Mouse (Mus musculus) hindlimb bud, embryonic 11.5 days (tissue): ENCODE results near the gene Ap5s1.

Experiments
- DNase-seq: peaks from one replicate; pipeline ENCODE4 v3.0.0-alpha.2; 2012; ENCODE audit warnings: low read depth, low spot score; ENCODE audit errors: extremely low spot score

The Ap5s1 gene

DNA sequence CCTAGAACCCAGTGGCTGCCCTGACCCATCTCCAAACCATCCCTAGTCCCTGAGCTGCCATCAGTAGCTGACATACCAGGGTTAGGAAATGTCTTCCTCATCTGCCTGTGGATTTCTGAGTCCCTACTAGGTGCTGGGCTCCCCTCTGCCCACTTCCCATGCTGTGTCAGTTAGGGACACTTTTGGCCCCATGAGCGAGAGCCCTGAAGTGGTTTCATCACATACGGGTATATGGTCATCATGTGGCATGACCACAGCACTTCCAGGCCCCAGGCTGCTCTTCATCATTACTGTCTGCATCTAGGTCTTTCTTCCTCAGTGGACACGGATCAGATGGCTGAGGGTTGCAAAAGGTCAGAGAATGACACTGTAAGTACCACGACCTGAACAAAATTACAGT, at the start of gene Ap5s1:
Ap5s1 (plus strand) TSS at position 301 of the 400 bp plus-strand sequence.
- no peak for DNase-seq

DNA sequence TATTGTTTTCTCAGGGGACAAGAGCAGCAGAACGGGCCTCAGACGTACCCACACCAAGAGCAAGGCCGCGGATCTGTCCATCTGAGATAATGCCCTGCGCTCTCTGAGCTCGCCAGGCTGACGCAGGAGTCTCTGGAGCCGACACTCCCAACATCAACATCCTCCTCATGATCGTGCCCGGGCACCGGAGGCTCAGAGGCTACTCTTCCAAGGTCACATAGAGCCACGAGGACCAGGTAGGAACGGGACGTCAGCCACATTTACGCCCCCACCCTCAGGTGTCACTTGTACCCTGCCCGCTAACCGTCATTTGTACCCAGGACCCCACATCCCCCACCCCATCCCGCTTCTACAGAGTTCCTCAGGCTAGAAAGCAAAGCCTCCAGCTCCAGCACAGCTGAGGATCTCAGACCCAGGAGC, 47.4 kb upstream of the Ap5s1 start:
- no peak for DNase-seq

GRCm38 (mm10) chr2:131159938-131160581, 46.8 kb upstream of the Ap5s1 start, which contains the start of gene 1700037H04Rik:
Gene 1700037H04Rik, minus strand, starts transcription at chr2:131160081.
- peak; percentile 97 for DNase-seq

DNA sequence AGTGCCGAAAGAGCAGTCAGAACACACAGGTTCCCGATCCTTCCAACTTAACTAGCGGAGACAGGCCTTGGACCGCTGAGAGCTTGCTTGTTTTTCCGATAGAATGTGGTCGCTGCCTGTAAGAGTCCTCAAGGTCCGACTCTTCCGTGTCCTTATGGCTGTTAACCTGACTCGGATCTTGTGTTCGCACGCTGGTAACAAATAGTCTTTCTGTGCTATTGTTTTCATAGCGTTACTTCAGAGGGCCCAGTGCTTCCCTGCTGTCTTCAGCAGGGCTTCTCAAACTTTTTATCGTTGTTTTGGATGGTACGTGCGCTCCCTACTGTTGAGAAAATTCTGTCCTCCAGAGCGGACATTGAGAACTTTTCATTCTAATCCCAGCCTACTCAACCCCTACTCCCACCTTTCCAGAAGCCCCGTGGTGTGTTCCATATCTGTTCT, 46.2 kb upstream of the Ap5s1 start:
- DNase-seq = no peak

DNA sequence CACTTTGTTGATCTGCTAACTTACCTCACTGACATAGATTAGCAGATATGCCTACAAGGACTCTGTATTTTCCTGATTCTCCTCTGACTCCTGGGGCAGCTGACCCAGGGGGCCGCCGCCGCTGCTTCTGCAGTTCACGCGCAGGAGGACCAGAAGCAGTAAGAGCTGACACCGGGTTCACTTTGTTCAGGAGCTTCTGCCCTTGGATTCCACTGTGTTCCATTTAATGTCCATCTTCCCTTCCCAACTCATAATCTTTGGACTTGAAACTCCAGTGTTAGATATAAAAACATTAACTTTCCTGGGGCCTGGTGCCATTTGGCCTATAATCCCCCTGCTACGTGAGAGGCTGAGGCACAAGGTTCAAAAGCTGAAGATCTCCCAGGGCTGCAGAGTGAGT, 43.0 kb upstream of the Ap5s1 start:
- DNase-seq = no peak

DNA sequence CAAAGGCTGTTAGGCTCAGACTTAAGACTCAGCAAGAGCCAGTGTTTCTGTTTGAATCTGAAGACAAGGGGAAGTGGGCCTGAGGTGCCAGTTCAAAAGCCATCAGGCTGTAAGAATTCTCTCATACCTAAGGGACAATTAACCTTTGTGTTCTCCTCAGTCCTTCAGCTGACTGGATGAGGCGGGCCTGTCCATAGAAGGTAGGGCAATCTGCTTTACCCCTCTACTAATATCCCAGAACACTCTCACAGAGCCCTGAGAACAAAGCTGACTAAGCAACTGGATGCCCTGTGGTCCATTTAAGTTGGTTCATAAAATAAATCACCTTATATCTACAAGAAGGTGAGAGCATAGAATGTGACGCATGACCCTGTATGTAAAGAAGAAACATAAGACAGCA, 40.7 kb upstream of the Ap5s1 start:
- DNase-seq = no peak

GRCm38 (mm10) chr2:131167984-131168383, 38.9 kb upstream of the Ap5s1 start:
- no peak for DNase-seq

DNA sequence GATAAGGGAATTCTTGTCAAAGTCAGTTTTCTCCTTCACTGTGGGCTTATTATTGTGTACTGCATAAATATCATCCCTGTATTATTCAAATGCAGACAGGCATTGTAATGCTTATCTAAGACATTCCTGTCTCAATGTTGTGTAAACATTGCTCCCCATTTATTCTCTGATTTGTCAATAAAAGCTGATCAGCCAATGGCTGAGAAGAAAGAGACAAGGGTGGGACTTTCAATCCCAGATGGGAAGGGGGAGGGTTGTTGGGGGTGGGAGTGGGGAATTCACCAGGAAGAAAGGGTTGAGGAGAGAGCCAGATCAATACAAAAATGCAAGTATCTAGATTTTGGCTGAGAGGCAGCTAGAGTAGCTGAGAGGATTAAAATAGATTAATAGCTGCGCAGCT, 38.0 kb upstream of the Ap5s1 start:
- no peak for DNase-seq

GRCm38 (mm10) chr2:131170936-131171335, 35.9 kb upstream of the Ap5s1 start:
- DNase-seq = no peak

DNA sequence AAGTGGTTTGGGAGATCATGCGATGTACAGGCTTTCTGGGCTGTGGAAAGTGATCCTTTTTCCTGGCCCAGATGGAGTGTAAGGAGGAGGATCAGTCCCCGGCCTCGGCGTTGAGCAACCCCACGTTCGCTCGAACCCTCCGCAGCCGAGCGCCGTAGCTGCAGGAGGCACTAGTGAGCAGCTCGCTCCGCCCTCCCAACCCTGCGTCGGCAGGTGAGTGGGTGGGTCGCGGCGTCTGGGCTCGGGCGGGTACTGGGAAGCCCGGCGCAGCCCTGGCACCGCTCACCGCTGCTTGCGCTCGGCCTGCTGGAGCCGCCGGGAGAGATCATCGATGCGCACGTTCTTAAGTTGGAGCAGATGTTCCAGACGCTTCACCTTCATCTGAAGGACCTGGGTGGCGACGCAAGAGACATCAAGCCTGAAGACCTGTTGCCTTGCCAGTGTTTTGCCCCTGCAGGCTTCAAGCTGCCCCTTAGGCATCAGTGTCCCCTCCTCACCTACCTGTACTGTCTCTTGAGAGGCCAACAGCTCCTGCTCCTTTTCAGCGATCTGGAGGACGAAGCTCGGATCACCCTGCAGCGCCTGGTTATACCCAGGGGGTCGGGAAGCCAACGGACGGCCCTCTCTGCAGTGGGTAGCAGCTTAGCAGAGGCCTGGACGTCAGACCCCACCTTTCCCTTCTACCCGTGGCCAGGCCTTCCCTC, 35.3 kb upstream of the Ap5s1 start:
- DNase-seq = no peak

GRCm38 (mm10) chr2:131172322-131172721, 34.6 kb upstream of the Ap5s1 start:
- DNase-seq = no peak

- no peak for DNase-seq
Observed at GRCm38 (mm10) chr2:131174700-131175099, 32.2 kb upstream of the Ap5s1 start.

DNA sequence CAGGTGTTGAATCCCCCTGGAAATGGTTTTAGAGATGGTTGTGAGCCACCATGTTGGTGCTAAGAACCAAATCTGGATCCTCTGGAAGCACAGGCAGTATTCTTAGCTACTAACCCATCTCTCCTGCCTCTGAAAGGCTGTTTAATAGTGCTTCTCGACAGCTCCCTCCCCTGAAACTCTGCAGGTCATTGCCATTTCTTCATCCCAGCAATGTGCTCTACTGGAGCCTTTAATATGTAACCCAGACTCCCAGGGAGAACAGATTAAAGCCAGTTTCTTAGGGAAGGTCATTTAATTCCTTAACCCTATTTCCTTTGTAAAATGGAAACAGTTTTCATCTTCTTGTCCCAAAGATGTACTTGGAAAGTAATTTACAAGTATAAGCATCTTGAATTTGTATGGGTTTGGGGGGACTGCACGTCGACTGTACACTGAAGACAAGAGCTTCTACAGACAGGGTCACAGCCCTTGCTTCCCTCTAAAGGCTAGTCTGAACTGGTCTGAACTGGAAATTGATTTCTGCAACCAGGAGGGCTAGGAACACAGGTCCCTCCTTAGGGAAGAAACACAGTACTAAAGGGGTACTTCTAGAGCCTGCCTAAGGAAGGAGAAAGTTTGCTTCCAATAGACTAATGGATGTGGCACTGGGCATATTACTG, 31.5 kb upstream of the Ap5s1 start:
- no peak for DNase-seq

GRCm38 (mm10) chr2:131175945-131176309, 31.0 kb upstream of the Ap5s1 start:
- no peak for DNase-seq

DNA sequence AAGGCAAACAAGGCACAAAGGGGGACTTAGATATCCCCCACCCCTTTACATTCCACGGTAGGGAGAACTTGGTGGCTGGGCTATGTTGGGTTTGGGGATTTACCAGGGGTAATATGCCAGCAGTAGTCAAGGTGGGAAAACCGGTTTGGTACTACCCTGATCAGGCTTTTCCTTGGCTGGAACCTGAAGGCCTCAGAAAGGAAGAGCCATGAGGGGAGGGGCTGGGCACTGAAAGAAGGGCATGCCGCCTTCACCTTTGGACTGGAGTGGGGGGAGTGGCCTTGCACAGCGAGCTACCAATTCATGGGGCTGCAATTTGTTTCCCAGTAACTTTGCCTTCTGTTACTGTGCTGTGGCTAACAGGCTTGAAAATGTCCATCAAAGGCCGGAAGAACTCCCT, 30.4 kb upstream of the Ap5s1 start:
- DNase-seq = no peak

GRCm38 (mm10) chr2:131177932-131178331, 28.9 kb upstream of the Ap5s1 start:
- DNase-seq = no peak

GRCm38 (mm10) chr2:131178828-131179245, 28.0 kb upstream of the Ap5s1 start:
- DNase-seq = no peak

DNA sequence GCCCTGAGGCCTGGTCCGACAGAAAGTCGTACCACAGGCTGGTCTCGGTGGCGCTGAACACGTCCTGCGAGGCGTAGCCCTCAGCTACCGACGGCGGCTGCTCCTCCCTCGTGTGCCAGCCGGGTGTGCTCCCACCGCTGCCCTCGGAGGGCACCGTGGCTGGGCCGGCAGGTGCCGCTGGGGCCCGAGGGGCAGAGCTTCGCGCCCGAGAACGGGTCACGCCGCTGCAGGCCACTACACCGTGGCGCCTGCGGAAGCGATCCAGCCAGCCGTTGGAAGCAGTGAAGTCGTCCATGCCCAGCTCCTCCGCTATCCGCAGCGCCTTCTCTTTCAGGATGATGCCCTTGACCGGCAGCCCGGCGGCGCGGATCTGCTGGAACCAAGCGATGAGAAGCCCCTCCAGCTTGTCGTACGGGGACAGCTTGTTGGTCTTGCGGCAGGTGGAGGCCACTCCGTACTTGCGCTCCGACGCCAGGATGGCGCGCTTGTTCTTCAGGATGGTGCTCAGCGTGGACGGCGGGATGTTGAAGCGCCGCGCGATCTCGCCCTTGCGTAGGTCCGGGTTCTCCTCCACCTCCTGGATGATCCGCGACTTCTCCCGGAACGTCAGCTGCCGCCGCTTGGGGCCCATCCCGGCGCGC, 27.5 kb upstream of the Ap5s1 start:
- no peak for DNase-seq

- no peak for DNase-seq
Observed at GRCm38 (mm10) chr2:131179990-131180587, 26.8 kb upstream of the Ap5s1 start, which contains the start of gene Cenpb. Gene Cenpb, minus strand, starts transcription at chr2:131180067.

GRCm38 (mm10) chr2:131186343-131186742, 20.5 kb upstream of the Ap5s1 start:
- DNase-seq = no peak
